Mouse (Mus musculus) MEL-GATA-1-ER (cell line): ENCODE results near the gene Krt78.
"Not testable (repeated sequence)": the region's sequence is repeated elsewhere in the genome, so short reads cannot be mapped to it uniquely, and the experiment has no call there.

Source experiments
- DNase-seq: peaks from one replicate; pipeline ENCODE4 v3.0.0-alpha.2; 2012; ENCODE audit warnings: low read depth; ENCODE audit errors: extremely low read depth

The Krt78 gene

DNA sequence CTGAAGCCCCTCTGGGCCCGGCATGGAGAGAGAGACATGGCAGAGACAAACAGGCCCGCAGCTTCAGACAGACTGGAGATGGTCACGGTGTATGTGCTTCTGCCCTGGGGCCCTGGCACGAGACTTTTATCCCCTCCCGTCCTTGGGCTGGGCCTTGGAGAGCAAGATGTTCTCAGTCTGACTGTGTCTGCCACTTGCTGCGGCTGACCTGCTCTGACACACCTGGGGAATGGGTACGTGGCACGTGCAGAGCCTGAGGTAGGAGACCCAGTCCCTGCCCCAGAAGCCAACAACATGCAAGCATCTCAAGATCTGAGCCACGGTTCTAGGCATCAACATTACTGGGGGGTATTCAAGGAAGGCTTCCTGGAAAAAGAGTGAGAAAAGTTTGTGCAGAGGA is at the start of gene Krt78:
Gene Krt78 (minus strand): TSS at position 101 of the 400 bp plus-strand sequence.
- DNase-seq: no peak

DNA sequence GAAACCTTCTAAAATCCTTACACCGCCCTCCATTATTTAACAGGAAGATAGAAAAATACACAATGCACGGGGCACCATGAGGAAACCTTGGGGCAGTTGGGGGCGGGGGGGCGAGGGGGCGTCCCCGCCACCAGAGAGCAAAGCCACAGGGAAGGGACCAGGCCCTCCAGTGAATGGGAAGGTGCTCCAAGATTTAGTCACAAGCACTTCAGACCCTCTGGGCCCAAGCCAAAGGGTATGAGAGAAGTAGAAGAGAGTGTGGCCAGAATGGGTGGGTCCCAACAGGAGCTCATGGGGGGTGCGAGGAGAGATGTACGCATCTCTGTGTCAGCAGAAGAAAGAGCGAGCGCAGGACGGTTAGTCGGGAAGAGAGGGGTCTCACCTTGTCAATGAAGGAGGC is 49.4 kb upstream of the Krt78 start:
- DNase-seq: no peak

DNA sequence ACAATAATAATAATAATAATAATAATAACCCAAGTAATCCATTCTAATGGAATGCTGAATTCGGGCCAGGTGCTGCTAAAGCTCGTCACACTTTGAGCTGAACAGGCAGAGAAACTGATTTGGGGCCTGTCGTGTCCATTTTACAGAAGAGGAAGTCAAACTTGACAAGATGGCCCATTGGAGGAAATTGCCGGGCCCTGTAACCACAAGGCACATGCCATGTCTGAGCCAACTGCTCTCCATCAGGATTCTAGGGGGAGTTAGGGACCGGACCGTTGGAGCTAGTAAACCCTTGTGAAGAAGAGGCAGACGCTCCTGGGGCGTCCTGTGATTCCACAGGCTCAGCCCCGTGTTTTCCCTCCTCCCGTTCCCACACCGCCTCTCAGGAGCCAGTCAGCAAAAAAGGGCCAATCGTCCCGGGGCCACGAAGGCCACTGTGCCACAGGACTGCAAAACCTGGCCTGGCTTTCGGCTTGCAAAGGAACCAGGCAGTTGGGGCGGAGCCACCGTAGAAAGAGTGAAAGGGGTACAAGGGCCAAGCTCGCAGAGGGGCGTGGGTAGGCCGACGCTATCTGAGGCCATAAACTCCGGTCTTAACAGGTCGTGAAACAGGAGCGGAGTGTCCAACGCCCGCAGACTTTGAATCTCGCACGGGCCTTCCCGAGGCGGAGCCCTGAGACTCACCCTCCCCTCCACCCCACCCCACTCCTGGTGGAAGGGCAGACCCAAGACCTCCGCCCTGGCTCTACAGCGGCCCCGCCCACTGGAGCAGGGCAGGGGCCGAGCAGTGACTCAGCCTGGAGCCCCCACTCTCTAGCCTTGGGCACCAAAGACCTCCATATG is 48.8 kb upstream of the Krt78 start:
- no peak for DNase-seq

- no peak for DNase-seq
These were observed 45.7 kb upstream of the Krt78 start for GRCm38 (mm10) chr15:101999676-102000335.

DNA sequence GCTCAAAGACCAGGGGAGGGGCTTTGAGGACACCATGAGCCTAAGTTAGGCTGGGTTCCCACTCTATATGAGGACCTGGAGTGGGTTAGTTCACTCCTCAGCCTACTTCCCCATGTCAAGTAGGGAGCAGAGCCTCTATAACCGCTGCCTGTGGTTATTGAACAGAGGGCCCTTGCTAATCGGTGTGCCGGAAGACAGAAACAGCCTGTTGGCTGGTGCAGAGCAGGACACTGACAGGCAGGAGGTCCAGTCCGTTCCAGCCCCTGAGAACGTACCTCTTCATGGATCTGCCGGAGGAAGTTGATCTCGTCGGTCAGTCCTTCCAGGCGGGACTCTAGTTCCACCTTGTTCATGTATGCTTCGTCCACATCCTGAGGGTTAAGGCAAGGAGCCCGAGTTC is 45.1 kb upstream of the Krt78 start:
- no peak for DNase-seq

- DNase-seq: not testable (repeated sequence)
These were observed 42.5 kb upstream of the Krt78 start for GRCm38 (mm10) chr15:101996450-101997078.

DNA sequence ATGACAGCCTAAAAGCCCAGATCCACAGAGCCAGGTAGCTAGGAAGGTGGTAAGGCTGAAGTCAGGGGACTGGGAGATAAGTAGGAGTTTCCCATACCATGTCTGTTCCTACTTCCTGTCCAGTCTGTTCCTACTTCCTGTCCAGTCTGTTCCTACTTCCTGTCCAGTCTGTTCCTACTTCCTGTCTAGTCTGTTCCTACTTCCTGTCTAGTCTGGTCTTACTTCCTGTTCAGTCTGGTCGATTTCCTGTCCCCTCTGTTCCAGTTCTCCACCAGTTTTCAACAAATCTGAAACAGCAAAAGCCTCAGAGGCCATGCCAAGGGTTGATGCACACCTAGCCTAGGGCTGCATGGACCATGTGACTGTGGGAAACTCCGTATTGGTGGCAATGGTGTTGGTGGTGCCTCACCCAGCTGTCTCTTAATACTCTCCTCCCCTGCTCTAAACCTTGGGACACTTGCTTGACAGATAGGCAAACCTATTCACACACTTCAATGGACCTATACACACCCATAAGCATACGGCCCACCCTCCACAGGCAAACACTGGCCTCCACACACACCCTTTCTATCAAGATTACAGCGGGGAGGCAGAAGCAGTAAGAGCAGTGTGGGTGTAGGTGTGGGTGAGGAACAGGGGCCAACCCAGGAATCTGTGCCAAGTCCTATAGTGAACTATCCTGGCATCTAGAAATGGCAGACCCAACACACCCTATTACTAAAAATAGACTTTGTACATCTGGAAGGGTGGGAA is 41.6 kb upstream of the Krt78 start:
- no peak for DNase-seq

DNA sequence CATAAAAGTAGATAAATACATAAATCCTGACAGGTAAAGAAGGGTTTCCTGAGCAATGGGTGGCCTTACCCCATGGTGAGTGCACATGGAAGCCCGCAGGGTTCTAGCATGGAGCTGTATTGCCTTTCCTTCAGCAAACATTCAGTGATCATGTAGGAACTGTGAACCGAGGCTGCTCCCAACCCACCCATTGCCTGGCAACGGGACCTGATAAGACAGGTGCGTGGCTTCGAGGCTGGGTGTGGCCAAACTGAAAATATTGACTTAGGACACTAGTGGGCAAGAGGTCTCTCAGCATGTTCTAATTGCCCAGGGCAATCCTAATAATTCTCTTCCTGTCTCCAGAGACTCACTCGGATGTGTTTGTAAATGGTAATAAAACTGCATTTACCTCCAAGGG is 40.3 kb upstream of the Krt78 start:
- no peak for DNase-seq

GRCm38 (mm10) chr15:101990946-101991345 is 36.9 kb upstream of the Krt78 start:
- DNase-seq: no peak

GRCm38 (mm10) chr15:101988714-101989113 is 34.6 kb upstream of the Krt78 start:
- no peak for DNase-seq

DNA sequence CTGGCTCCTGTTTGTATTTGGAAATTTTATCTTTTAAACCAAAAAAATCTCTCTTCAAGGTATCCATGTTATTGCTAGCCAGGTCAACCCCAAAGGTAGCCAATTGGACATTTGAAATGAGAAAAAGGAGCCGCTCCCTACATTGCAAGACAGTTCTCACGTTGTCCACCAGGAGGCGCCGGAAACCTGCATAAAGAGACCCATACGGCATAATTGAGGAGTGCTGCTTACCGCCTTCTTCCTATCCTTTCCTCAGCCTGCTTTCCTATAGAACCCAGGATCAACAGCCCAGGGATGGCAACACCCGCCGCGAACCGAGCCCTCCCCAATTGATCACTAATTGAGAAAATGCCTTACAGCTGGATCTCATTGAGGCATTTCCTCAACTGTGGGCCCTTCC is 34.0 kb upstream of the Krt78 start:
- peak; percentile 65 for DNase-seq

DNA sequence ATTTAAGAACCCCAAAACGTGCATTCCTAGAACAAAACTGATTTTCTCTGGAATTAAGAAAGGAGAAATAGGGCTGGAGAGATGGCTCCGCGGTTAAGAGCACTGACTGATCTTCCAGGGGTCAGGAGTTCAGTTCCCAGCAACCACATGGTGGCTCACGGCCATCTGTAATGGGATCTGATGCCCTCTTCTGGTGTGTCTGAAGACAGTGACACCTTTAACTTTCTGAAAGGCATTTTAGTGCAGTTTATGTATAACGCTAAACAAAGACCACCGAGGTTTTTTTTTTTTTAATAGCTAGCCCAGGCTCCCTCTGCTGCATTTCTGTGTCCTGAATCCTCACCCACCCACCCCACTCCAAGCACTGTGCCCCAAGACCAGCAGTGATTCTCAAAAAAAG is 30.7 kb upstream of the Krt78 start:
- DNase-seq: no peak

DNA sequence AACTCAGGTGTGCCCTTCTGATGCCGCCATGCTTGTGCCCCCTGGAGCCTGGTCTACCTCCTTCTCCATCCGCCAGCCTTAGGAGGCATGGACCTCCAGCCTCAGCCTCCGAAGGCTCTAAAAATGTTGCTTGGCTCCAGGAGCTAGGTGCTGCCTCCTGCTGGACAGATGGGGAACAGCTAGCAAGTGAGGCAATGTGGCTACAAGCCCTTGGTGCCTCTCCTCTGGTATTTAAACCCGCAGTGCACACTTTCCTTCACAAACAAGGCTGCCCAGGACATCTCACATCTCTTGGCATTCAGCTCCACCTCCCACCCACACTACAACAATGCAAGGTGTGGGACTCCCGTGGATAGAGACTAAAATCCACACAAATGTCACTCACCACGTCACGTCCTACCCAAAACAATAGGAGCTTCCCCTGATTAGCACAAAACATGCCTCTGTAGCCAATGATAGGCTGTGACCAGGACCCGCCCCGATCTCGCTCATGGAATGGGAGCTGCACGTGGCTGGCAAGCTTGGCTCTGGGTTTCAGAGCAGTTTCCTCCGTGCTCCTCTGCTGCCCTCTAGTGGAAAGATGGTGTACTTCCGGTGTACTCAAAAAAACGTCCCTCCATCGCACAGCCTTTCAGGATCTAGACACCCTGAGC is 30.0 kb upstream of the Krt78 start:
- peak; percentile 99 for DNase-seq

- DNase-seq: peak; percentile 47
These were observed 29.3 kb upstream of the Krt78 start for GRCm38 (mm10) chr15:101983315-101983948.

DNA sequence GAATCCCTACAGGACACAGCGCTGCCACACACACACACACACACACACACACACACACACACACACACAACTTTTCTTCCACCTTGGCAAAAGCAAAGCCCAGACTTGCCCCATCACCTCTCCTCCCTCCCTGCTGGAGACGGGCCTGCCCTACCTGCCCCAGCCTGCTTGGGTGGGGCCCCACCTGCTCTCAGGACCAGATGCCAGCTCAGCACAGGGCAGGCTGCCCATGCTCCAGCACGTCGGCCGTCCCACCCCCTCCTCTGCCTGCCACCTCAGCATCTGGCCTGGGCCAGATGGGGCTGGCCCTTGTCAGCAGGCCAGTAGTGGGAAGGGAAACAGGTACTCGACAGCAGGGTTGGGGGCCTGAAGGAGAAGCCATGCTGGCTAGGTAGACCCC is 26.8 kb upstream of the Krt78 start:
- DNase-seq: no peak

DNA sequence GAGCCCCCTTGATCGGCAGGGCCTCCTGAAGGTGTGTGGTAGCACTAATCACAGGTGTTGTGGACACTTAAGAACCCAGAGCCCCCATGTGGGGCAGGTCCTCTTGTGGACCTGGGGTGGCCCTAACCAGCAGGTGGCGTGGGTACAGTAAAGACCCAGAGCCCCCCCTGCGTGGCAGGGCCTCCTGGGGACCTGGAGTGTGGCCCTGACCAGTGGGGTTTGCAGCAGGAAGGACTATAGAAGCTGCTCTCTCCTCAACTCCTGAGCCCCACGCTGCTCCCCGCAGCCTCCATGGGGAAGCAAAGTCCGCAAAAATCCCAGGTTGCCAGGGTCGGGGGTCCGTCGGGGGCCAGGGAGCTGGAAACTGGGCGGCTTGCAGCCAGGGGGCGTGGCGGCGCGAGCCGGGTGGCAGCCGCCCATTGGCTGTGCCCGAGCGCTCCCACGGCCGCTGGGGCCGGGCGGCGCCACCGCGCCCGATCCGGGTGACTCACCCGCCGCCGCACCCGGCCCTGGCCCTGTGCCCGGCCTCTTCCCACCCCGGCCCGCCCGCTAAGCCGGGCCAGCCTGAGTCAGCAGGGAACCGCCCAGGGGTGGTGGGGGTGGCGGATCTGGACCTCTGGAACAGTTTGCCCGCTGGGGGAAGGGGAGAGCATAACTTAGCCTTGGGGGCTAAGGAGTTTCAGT is 23.1 kb upstream of the Krt78 start:
- peak; percentile 62 for DNase-seq

DNA sequence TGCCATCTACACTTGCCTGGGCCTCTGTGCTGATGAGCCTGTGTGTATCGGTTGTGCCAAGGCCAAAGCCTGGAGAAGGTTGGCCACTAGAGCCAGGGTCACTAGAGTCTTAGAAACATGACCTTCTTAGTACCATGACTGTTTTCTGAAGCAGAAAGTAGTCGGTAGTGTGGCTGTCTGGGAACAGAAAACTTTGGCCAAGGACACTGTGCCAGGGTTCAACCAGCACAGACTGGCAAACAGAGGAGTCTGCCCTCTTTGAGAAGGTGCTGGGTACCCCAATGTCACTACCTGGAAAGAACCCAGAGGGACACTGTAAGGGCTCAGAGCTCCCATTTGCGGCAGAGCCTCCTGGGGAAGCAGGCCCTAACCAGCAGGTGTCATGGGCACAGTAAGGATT is 22.6 kb upstream of the Krt78 start:
- no peak for DNase-seq

GRCm38 (mm10) chr15:101976023-101976422 is 21.9 kb upstream of the Krt78 start:
- no peak for DNase-seq

- no peak for DNase-seq
These were observed 20.2 kb upstream of the Krt78 start for GRCm38 (mm10) chr15:101974083-101974845.
